Mouse (Mus musculus) megakaryocyte, embryonic 14.5 days (primary cell): ENCODE results near the gene Kcnip2. TPM values are rescaled to one million over a fixed set of nuclear protein-coding genes. Genes with fewer than 3 reads are reported as not detected.

ENCODE experiments used
- H3K27me3 ChIP-seq: replicated peaks from 2 replicates; pipeline ENCODE3; 2012; ENCODE audit warnings: inconsistent platforms
- H3K36me3 ChIP-seq: replicated peaks from 2 replicates; pipeline ENCODE3; 2012; ENCODE audit warnings: low read length, inconsistent platforms, mixed read lengths
- H3K4me1 ChIP-seq: 2 replicates; pipeline ENCODE4 v1.6.1; 2012; ENCODE audit warnings: inconsistent platforms
- H3K4me3 ChIP-seq: replicated peaks from 2 replicates; pipeline ENCODE3; 2012; ENCODE audit warnings: moderate library complexity, mild to moderate bottlenecking, inconsistent platforms
- H3K9me3 ChIP-seq: 2 replicates; pipeline ENCODE4 v1.6.1; 2012; ENCODE audit warnings: inconsistent platforms
- FLI1 ChIP-seq: IDR thresholded peaks from 2 replicates; pipeline ENCODE4 v1.6.1; 2012; ENCODE audit warnings: low read length, inconsistent platforms, mixed read lengths
- GATA1 ChIP-seq: IDR thresholded peaks from 3 replicates; pipeline ENCODE4 v1.6.1; 2012; ENCODE audit warnings: mixed read lengths, low read length, inconsistent platforms, borderline replicate concordance
- polyA plus RNA-seq: library from polyadenylated mRNA; stranded (reverse); fragments of >175 nt; gene quantifications from 2 replicates; pipeline ENCODE4 v1.2.3, GENCODE M21; 2012; ENCODE audit warnings: low replicate concordance; ENCODE audit not compliant: insufficient read depth

The Kcnip2 gene
- polyA plus RNA-seq, 1 experiment = 0.35 TPM

DNA sequence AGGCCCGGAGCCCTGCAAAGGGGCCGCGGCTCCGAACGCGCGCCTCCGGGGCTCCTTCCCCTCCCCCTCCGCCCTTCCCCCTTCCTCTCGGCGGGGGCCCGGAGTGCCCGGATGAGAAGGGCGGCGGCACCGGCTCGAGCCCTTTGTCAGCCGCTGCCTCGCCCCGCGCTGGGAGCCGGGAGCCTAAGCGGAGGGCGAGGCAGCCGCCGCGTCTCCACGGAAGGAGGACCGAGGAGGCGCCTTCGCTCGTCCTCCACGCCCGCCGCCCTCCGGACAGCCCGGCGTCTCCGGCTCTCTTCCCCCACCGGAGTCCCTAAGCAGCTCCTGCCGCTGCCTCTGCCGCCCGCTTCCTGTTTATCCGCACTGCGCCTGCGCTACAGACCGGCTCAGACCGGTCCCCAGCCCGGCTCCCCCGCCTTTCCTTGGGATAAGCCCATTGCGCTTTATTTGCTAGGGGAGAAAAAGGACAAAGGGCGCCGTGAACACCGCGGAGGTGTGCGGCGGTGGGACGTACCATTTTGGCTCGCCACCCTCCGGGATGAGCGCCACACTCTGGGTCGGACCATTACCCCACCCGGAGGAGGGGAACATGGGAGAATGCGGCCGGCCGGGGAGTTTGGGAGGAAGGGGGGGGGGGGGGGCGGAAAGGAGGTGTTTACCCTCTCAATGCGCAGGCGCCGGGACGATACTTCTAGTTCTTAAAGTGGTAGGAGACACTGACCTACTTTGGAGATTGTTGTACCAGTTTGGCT is 32.5 kb downstream of the Kcnip2 start, which contains the start of gene Mgea5:
Gene Mgea5, minus strand, starts transcription at position 657 of the 752 bp plus-strand sequence.
- peaks cover 50% of the 10 kb centered on the region for H3K4me1 ChIP-seq
- peaks cover 33% of the 10 kb centered on the region for H3K36me3 ChIP-seq
- no peaks in the 10 kb centered on the region for H3K9me3 ChIP-seq
- H3K4me3 ChIP-seq = peak within 1 kb of the TSS; percentile 94
- no peaks in the 10 kb centered on the region for H3K27me3 ChIP-seq
- TF ChIP-seq FLI1 = no peak
- no peak for TF ChIP-seq GATA1

- Histone ChIP-seq H3K4me1 (peaks cover 56% of the 10 kb centered on the region), H3K9me3 (no peaks in the 10 kb centered on the region), H3K27me3 (no peaks in the 10 kb centered on the region), H3K36me3 (peaks cover 42% of the 10 kb centered on the region), H3K4me3 (peak overlapping the region; percentile 94)
- TF ChIP-seq GATA1 (no peak), FLI1 (no peak)
Observed at GRCm38 (mm10) chr19:45782315-45783001, 33.4 kb downstream of the Kcnip2 start.

DNA sequence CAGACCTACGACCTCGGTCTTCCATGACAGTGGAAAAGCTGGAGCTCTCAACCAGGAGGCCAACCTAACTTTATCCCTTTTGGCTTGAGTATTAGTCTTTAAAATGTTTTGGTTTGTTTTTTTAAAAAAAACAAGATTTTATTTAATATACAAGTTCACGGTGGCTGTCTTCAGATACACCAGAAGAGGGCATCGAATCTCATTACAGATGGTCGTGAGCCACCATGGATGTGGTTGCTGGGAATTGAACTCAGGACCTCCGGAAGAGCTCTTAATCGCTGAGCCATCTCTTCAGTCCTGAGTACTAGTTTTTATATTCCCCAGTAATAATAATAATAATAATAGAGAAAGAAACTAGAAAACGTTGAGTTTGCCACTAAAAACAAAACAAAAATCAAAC is 34.2 kb downstream of the Kcnip2 start:
- Histone ChIP-seq H3K27me3 (no peaks in the 10 kb centered on the region), H3K4me3 (peak overlapping the region; percentile 94), H3K9me3 (no peaks in the 10 kb centered on the region), H3K4me1 (peaks cover 52% of the 10 kb centered on the region), H3K36me3 (peaks cover 50% of the 10 kb centered on the region)
- TF ChIP-seq GATA1 (no peak), FLI1 (no peak)

- Histone ChIP-seq H3K4me3 (peak overlapping the region; percentile 94), H3K9me3 (no peaks in the 10 kb centered on the region), H3K4me1 (peaks cover 46% of the 10 kb centered on the region), H3K36me3 (peaks cover 62% of the 10 kb centered on the region), H3K27me3 (no peaks in the 10 kb centered on the region)
- TF ChIP-seq GATA1 (no peak), FLI1 (no peak)
Observed at GRCm38 (mm10) chr19:45780350-45780915, 35.4 kb downstream of the Kcnip2 start.

GRCm38 (mm10) chr19:45775486-45775885 is 40.4 kb downstream of the Kcnip2 start:
- Histone ChIP-seq H3K4me1 (peaks cover 51% of the 10 kb centered on the region), H3K36me3 (peaks cover 98% of the 10 kb centered on the region), H3K9me3 (no peaks in the 10 kb centered on the region), H3K4me3 (no peak overlapping the region), H3K27me3 (no peaks in the 10 kb centered on the region)
- no peak for TF ChIP-seq GATA1
- TF ChIP-seq FLI1 = no peak

- TF ChIP-seq FLI1 (no peak), GATA1 (no peak)
- Histone ChIP-seq H3K4me3 (no peak overlapping the region), H3K4me1 (peaks cover 34% of the 10 kb centered on the region), H3K9me3 (no peaks in the 10 kb centered on the region), H3K36me3 (peaks cover 98% of the 10 kb centered on the region), H3K27me3 (no peaks in the 10 kb centered on the region)
Observed at GRCm38 (mm10) chr19:45771501-45771900, 44.4 kb downstream of the Kcnip2 start.

- no peaks in the 10 kb centered on the region for H3K27me3 ChIP-seq
- H3K9me3 ChIP-seq = no peaks in the 10 kb centered on the region
- 0 out of 2 replicates have a peak, but pooled peaks cover 4% of the 10 kb centered on the region for H3K4me1 ChIP-seq
- peaks cover 95% of the 10 kb centered on the region for H3K36me3 ChIP-seq
- no peak overlapping the region for H3K4me3 ChIP-seq
- no peak for TF ChIP-seq FLI1
- no peak for TF ChIP-seq GATA1
Observed at GRCm38 (mm10) chr19:45760810-45761209, 55.1 kb downstream of the Kcnip2 start.

DNA sequence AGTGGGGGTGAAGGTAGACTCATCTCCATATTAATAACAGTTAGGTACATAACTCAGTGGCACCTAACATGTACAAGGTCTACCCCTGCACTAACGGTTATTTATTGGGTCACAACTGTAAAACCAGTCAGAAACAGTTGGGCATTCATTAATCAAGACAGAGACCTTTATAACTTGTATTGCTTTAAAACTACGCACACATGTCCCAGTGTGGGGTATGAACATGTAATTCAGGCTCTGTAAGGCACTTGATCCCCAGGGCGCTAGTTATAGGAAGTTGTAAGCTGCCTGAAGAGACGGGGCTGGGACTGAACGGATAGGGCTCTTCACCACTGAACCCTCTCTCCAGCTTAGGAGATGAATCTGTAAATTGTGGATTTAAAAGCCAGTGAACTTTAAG is 57.2 kb downstream of the Kcnip2 start:
- Histone ChIP-seq H3K9me3 (no peaks in the 10 kb centered on the region), H3K4me1 (peaks cover 15% of the 10 kb centered on the region), H3K36me3 (peaks cover 95% of the 10 kb centered on the region), H3K27me3 (no peaks in the 10 kb centered on the region), H3K4me3 (no peak overlapping the region)
- no peak for TF ChIP-seq FLI1
- TF ChIP-seq GATA1 = no peak

GRCm38 (mm10) chr19:45753551-45753950 is 62.3 kb downstream of the Kcnip2 start:
- H3K27me3 ChIP-seq = no peaks in the 10 kb centered on the region
- peaks cover 82% of the 10 kb centered on the region for H3K36me3 ChIP-seq
- H3K9me3 ChIP-seq = no peaks in the 10 kb centered on the region
- no peak overlapping the region for H3K4me3 ChIP-seq
- TF ChIP-seq GATA1 (no peak), FLI1 (no peak)
- peaks cover 45% of the 10 kb centered on the region for H3K4me1 ChIP-seq

DNA sequence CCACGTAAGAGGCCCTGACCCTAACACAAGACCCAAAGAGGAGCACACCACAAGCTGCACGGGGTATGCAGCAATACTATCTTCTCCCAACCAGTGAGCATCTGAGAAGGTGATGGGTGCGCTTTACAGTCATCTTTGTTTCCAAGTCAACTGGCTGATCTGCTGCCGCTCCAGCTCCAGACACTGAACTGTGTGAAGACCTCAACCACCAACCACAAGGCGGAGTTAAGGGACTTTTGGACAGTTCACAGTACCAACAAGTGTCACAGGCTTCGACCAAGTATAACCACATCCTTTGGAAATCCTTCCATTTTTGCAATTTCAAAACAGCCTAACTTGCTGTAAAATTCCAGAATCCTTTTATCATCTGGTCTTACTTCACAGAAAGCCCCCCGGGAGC is 64.0 kb downstream of the Kcnip2 start:
- H3K27me3 ChIP-seq = no peaks in the 10 kb centered on the region
- peaks cover 57% of the 10 kb centered on the region for H3K4me1 ChIP-seq
- no peaks in the 10 kb centered on the region for H3K9me3 ChIP-seq
- TF ChIP-seq FLI1 (no peak), GATA1 (no peak)
- peak overlapping the region; percentile 10 for H3K4me3 ChIP-seq
- H3K36me3 ChIP-seq = peaks cover 77% of the 10 kb centered on the region
